ENCODE assay signal across 10 mouse cellular contexts in the genomic region with DNA sequence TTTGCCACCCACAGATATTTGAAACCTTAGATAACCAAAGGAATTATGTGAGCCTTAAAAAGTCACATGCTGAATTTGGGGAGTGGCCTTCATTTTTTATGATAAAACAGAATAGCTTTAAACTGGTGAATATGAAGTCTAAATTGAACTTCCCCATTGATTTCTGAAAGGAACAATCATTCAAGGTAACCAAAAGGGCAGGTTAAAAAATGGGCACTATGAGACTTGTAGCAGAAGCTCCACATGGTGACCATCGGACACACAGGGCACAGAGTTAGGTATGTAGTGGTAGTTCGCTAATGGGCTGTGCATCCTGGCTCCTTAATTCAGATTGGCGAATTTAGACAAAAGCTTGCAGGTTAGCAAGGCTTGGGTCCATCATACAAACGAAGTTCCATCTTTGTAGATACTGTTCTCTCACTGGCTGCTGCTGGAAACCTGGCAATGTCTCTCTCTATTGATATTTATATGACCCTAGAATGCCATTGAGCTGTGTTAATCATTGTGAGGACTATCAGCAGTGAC.
A peak's percentile ranks its signal among the peaks of the same experiment; 100 is the strongest.
DNase-seq lines count a peak whose midpoint lies in the region; ATAC-seq lines count a peak whose summit lies in the region.
"Had no signal": no experiment of that assay in that cellular context is flagged by ENCODE, and none has a peak within 500 bp of the region (broad histone marks: within the 10 kb centered on the region; RNA-seq: fewer than 3 reads in every experiment).

No protein-coding gene starts in this region.

- no peaks in the 10 kb centered on the region for H3K36me3 ChIP-seq in midbrain, embryonic 11.5 days (ENCODE audit: control insufficient read depth, insufficient read depth, low read length)
- H3K36me3 ChIP-seq in midbrain, embryonic 10.5 days = no peaks in the 10 kb centered on the region
- H3K36me3 ChIP-seq in forebrain, embryonic 16.5 days (ENCODE audit: control insufficient read depth, insufficient read depth) = no peaks in the 10 kb centered on the region
- no peaks in the 10 kb centered on the region for H3K36me3 ChIP-seq in midbrain, embryonic 15.5 days (replicated peaks)
- H3K36me3 ChIP-seq: liver, embryonic 12.5 days had no signal

- H3K4me2 ChIP-seq in midbrain, embryonic 11.5 days = 0 out of 2 replicates have a peak overlapping the region, but pooled peaks have one; percentile 12
- peak overlapping the region; percentile 86 for H3K4me2 ChIP-seq in forebrain, embryonic 16.5 days (ENCODE audit: low read length)
- H3K4me2 ChIP-seq in midbrain, embryonic 15.5 days = peak overlapping the region; percentile 62
- H3K4me2 ChIP-seq: liver, embryonic 12.5 days had no signal

- H3K4me1 ChIP-seq in midbrain, embryonic 11.5 days (ENCODE audit: control insufficient read depth, insufficient read depth, low read length) = peaks cover 31% of the 10 kb centered on the region
- peaks cover 47% of the 10 kb centered on the region for H3K4me1 ChIP-seq in midbrain, embryonic 10.5 days
- H3K4me1 ChIP-seq in forebrain, embryonic 16.5 days (replicated peaks; ENCODE audit: control insufficient read depth, insufficient read depth, low read length) = peaks cover 12% of the 10 kb centered on the region
- H3K4me1 ChIP-seq in midbrain, embryonic 15.5 days = peaks cover 35% of the 10 kb centered on the region
- H3K4me1 ChIP-seq: liver, embryonic 12.5 days had no signal

- no peak overlapping the region for H3K27ac ChIP-seq in midbrain, embryonic 11.5 days (ENCODE audit: low read depth, low read length)
- no peak overlapping the region for H3K27ac ChIP-seq in midbrain, embryonic 10.5 days (replicated peaks)
- peak overlapping the region; percentile 100 for H3K27ac ChIP-seq in forebrain, embryonic 16.5 days (ENCODE audit: low read length)
- peak overlapping the region; percentile 94 for H3K27ac ChIP-seq in midbrain, embryonic 15.5 days
- H3K27ac ChIP-seq: liver, embryonic 12.5 days had no signal

- DNase-seq in midbrain, embryonic 11.5 days (ENCODE audit: low spot score, missing footprints) = peak; percentile 89
- DNase-seq in midbrain, embryonic 10.5 days (ENCODE audit: low spot score) = no peak
- DNase-seq in heart, postnatal 14 days = no peak
- DNase-seq in right cerebral cortex, postnatal 25 days = no peak
- DNase-seq: heart, adult 18-20 months; lung, postnatal 14 days had no signal

- H3K9ac ChIP-seq in midbrain, embryonic 11.5 days (ENCODE audit: low read length) = no peak overlapping the region
- H3K9ac ChIP-seq in forebrain, embryonic 16.5 days (replicated peaks; ENCODE audit: low read depth, low read length) = peak overlapping the region; percentile 100
- peak overlapping the region; percentile 49 for H3K9ac ChIP-seq in midbrain, embryonic 15.5 days
- H3K9ac ChIP-seq: liver, embryonic 12.5 days had no signal

- intact Hi-C loops in heart, postnatal 14 days (cut with DNase I) = loop anchor here (5.0 kb wide), 2 partner anchors 630 to 1040 kb away; no protein-coding TSS in a partner anchor

- peaks cover 78% of the 10 kb centered on the region for H3K27me3 ChIP-seq in midbrain, embryonic 11.5 days (ENCODE audit: control insufficient read depth, insufficient read depth, low read length)
- H3K27me3 ChIP-seq in midbrain, embryonic 10.5 days (ENCODE audit: low read depth, poor library complexity, severe bottlenecking) = peaks cover 100% of the 10 kb centered on the region
- no peaks in the 10 kb centered on the region for H3K27me3 ChIP-seq in forebrain, embryonic 16.5 days (replicated peaks; ENCODE audit: control insufficient read depth, insufficient read depth, low read length)
- peaks cover 7% of the 10 kb centered on the region for H3K27me3 ChIP-seq in midbrain, embryonic 15.5 days (replicated peaks)

- no peaks in the 10 kb centered on the region for H3K9me3 ChIP-seq in midbrain, embryonic 11.5 days (ENCODE audit: control insufficient read depth, low read length)
- no peaks in the 10 kb centered on the region for H3K9me3 ChIP-seq in midbrain, embryonic 10.5 days (replicated peaks)
- H3K9me3 ChIP-seq in forebrain, embryonic 16.5 days (ENCODE audit: control insufficient read depth, low read length) = no peaks in the 10 kb centered on the region
- no peaks in the 10 kb centered on the region for H3K9me3 ChIP-seq in midbrain, embryonic 15.5 days
- H3K9me3 ChIP-seq: liver, embryonic 12.5 days had no signal

- ATAC-seq in midbrain, embryonic 11.5 days (ENCODE audit: low FRiP score) = no peak
- ATAC-seq in forebrain, embryonic 16.5 days = no peak
- ATAC-seq in midbrain, embryonic 15.5 days (replicated peaks) = no peak
- ATAC-seq in granulocyte monocyte progenitor cell, adult 5-6 weeks (replicated peaks; ENCODE audit: poor library complexity, severe bottlenecking) = no peak
- ATAC-seq: liver, embryonic 12.5 days had no signal

- 7% methylated on average over 4 of the region's 4 CpGs for WGBS in midbrain, embryonic 11.5 days
- WGBS in midbrain, embryonic 10.5 days = 3% methylated on average over 4 of the region's 4 CpGs
- WGBS in forebrain, embryonic 16.5 days = 13% methylated on average over 4 of the region's 4 CpGs
- 25% methylated on average over 4 of the region's 4 CpGs for WGBS in midbrain, embryonic 15.5 days

- no peak overlapping the region for H3K4me3 ChIP-seq in midbrain, embryonic 11.5 days (ENCODE audit: low read depth, low read length)
- H3K4me3 ChIP-seq in midbrain, embryonic 10.5 days = no peak overlapping the region
- peak overlapping the region; percentile 69 for H3K4me3 ChIP-seq in forebrain, embryonic 16.5 days (replicated peaks; ENCODE audit: low read length)
- peak overlapping the region; percentile 50 for H3K4me3 ChIP-seq in midbrain, embryonic 15.5 days
- H3K4me3 ChIP-seq: liver, embryonic 12.5 days had no signal

Comparison
In these comparisons a context has a peak if more than half of its experiments do, and no peak if none do; other contexts are left out.
1. H3K27ac ChIP-seq: peak in forebrain, embryonic 16.5 days (single experiment) and midbrain, embryonic 15.5 days (single experiment); none in midbrain, embryonic 11.5 days (single experiment) and midbrain, embryonic 10.5 days (single experiment).
2. H3K4me3 ChIP-seq: peak in forebrain, embryonic 16.5 days (single experiment) and midbrain, embryonic 15.5 days (single experiment); none in midbrain, embryonic 11.5 days (single experiment) and midbrain, embryonic 10.5 days (single experiment).
3. H3K4me2 ChIP-seq: peak in every context shown above with its lines; median percentile 86 in forebrain, embryonic 16.5 days; 62 in midbrain, embryonic 15.5 days; 12 in midbrain, embryonic 11.5 days.